Mouse (Mus musculus): Measurements from ENCODE around the gene Olfr541. TPM values are rescaled to one million over a fixed set of nuclear protein-coding genes. Genes with fewer than 3 reads are reported as not detected.

Gene Olfr541
- polyA plus RNA-seq (2014; fragmentation: Illumina TruSeq; extraction: RNeasy Lipid Tissue Mini Kit (QIAGEN cat#74804); ENCODE audit: low read depth, low replicate concordance): not detected

GRCm38 (mm10) chr7:140696967-140697366 is at the start of gene Olfr541:
Gene Olfr541, plus strand, starts transcription at chr7:140697267.

GRCm38 (mm10) chr7:140659630-140660029 is 37.4 kb upstream of the Olfr541 start, which contains the start of gene Olfr539:
Gene Olfr539, plus strand, starts transcription at chr7:140659930.

GRCm38 (mm10) chr7:140681651-140682050 is 15.4 kb upstream of the Olfr541 start, which contains the start of gene Olfr45:
Gene Olfr45, plus strand, starts transcription at chr7:140681951.

Other genes with a start within 250 kb of the Olfr541 start
- gene Olfr533, start 233.9 kb upstream of the Olfr541 start, polyA plus RNA-seq (2014; fragmentation: Illumina TruSeq; extraction: RNeasy Lipid Tissue Mini Kit (QIAGEN cat#74804); ENCODE audit: low read depth, low replicate concordance): not detected
- gene Olfr535, start 213.1 kb upstream of the Olfr541 start, polyA plus RNA-seq (2014; fragmentation: Illumina TruSeq; extraction: RNeasy Lipid Tissue Mini Kit (QIAGEN cat#74804); ENCODE audit: low read depth, low replicate concordance): not detected
- not detected for gene Olfr536, start 189.9 kb upstream of the Olfr541 start, polyA plus RNA-seq (2014; fragmentation: Illumina TruSeq; extraction: RNeasy Lipid Tissue Mini Kit (QIAGEN cat#74804); ENCODE audit: low read depth, low replicate concordance)
- gene Olfr538, start 129.4 kb upstream of the Olfr541 start, polyA plus RNA-seq (2014; fragmentation: Illumina TruSeq; extraction: RNeasy Lipid Tissue Mini Kit (QIAGEN cat#74804); ENCODE audit: low read depth, low replicate concordance): not detected
- gene Olfr46, start 96.0 kb upstream of the Olfr541 start, polyA plus RNA-seq (2014; fragmentation: Illumina TruSeq; extraction: RNeasy Lipid Tissue Mini Kit (QIAGEN cat#74804); ENCODE audit: low read depth, low replicate concordance): not detected
- not detected for gene Olfr61, start 68.3 kb upstream of the Olfr541 start, polyA plus RNA-seq (2014; fragmentation: Illumina TruSeq; extraction: RNeasy Lipid Tissue Mini Kit (QIAGEN cat#74804); ENCODE audit: low read depth, low replicate concordance)
- not detected for gene Olfr53, start 50.8 kb upstream of the Olfr541 start, polyA plus RNA-seq (2014; fragmentation: Illumina TruSeq; extraction: RNeasy Lipid Tissue Mini Kit (QIAGEN cat#74804); ENCODE audit: low read depth, low replicate concordance)
- gene Olfr539, start 37.3 kb upstream of the Olfr541 start, polyA plus RNA-seq (2014; fragmentation: Illumina TruSeq; extraction: RNeasy Lipid Tissue Mini Kit (QIAGEN cat#74804); ENCODE audit: low read depth, low replicate concordance): not detected
- not detected for gene Olfr45, start 15.3 kb upstream of the Olfr541 start, polyA plus RNA-seq (2014; fragmentation: Illumina TruSeq; extraction: RNeasy Lipid Tissue Mini Kit (QIAGEN cat#74804); ENCODE audit: low read depth, low replicate concordance)
- gene Cyp2e1, start 66.5 kb downstream of the Olfr541 start, polyA plus RNA-seq (2014; fragmentation: Illumina TruSeq; extraction: RNeasy Lipid Tissue Mini Kit (QIAGEN cat#74804); ENCODE audit: low read depth, low replicate concordance): 641 TPM
- gene Syce1, start 90.6 kb downstream of the Olfr541 start, polyA plus RNA-seq (2014; fragmentation: Illumina TruSeq; extraction: RNeasy Lipid Tissue Mini Kit (QIAGEN cat#74804); ENCODE audit: low read depth, low replicate concordance): not detected
- gene Zfp941, start 124.9 kb downstream of the Olfr541 start, polyA plus RNA-seq (2014; fragmentation: Illumina TruSeq; extraction: RNeasy Lipid Tissue Mini Kit (QIAGEN cat#74804); ENCODE audit: low read depth, low replicate concordance): 2.6 TPM
- not detected for gene Urah, start 137.8 kb downstream of the Olfr541 start, polyA plus RNA-seq (2014; fragmentation: Illumina TruSeq; extraction: RNeasy Lipid Tissue Mini Kit (QIAGEN cat#74804); ENCODE audit: low read depth, low replicate concordance)
- gene Scgb1c1, start 148.3 kb downstream of the Olfr541 start, polyA plus RNA-seq (2014; fragmentation: Illumina TruSeq; extraction: RNeasy Lipid Tissue Mini Kit (QIAGEN cat#74804); ENCODE audit: low read depth, low replicate concordance): not detected
- gene Odf3, start 150.5 kb downstream of the Olfr541 start, polyA plus RNA-seq (2014; fragmentation: Illumina TruSeq; extraction: RNeasy Lipid Tissue Mini Kit (QIAGEN cat#74804); ENCODE audit: low read depth, low replicate concordance): not detected
- gene Gm45785, start 159.1 kb downstream of the Olfr541 start, polyA plus RNA-seq (2014; fragmentation: Illumina TruSeq; extraction: RNeasy Lipid Tissue Mini Kit (QIAGEN cat#74804); ENCODE audit: low read depth, low replicate concordance): not detected
- gene Ric8a, start 159.7 kb downstream of the Olfr541 start, polyA plus RNA-seq (2014; fragmentation: Illumina TruSeq; extraction: RNeasy Lipid Tissue Mini Kit (QIAGEN cat#74804); ENCODE audit: low read depth, low replicate concordance): 6.5 TPM
- 2.8 TPM for gene Bet1l, start 160.3 kb downstream of the Olfr541 start, polyA plus RNA-seq (2014; fragmentation: Illumina TruSeq; extraction: RNeasy Lipid Tissue Mini Kit (QIAGEN cat#74804); ENCODE audit: low read depth, low replicate concordance)
- gene Psmd13, start 184.7 kb downstream of the Olfr541 start, polyA plus RNA-seq (2014; fragmentation: Illumina TruSeq; extraction: RNeasy Lipid Tissue Mini Kit (QIAGEN cat#74804); ENCODE audit: low read depth, low replicate concordance): 154 TPM
- gene Sirt3, start 185.0 kb downstream of the Olfr541 start, polyA plus RNA-seq (2014; fragmentation: Illumina TruSeq; extraction: RNeasy Lipid Tissue Mini Kit (QIAGEN cat#74804); ENCODE audit: low read depth, low replicate concordance): 2.4 TPM
- gene Cox8b, start 203.2 kb downstream of the Olfr541 start, polyA plus RNA-seq (2014; fragmentation: Illumina TruSeq; extraction: RNeasy Lipid Tissue Mini Kit (QIAGEN cat#74804); ENCODE audit: low read depth, low replicate concordance): 4.0 TPM
- 0.35 TPM for gene Nlrp6, start 223.6 kb downstream of the Olfr541 start, polyA plus RNA-seq (2014; fragmentation: Illumina TruSeq; extraction: RNeasy Lipid Tissue Mini Kit (QIAGEN cat#74804); ENCODE audit: low read depth, low replicate concordance)
- gene Pgghg, start 244.1 kb downstream of the Olfr541 start, polyA plus RNA-seq (2014; fragmentation: Illumina TruSeq; extraction: RNeasy Lipid Tissue Mini Kit (QIAGEN cat#74804); ENCODE audit: low read depth, low replicate concordance): 2.7 TPM

Data from adrenal gland, adult 10 weeks (tissue).